Mouse (Mus musculus): ENCODE measurements around the gene Syncrip. TPM values are rescaled to one million over a fixed set of nuclear protein-coding genes. Genes with fewer than 3 reads are reported as not detected.
A peak's percentile ranks its signal among the peaks of the same experiment; 100 is the strongest.

Gene Syncrip
- polyA plus RNA-seq, 2 experiments: 24.3 to 47.0 TPM

- ATAC-seq (ENCODE audit: insufficient read depth) (no peak), DNase-seq (ENCODE audit: low read depth in 3 of 3, low spot score in 3 of 3) (no peak)
Measured at GRCm38 (mm10) chr9:88484531-88484930, 2.2 kb upstream of the Syncrip start.

GRCm38 (mm10) chr9:88482829-88483396 lies 539 bp upstream of the Syncrip start:
- Histone ChIP-seq H3K27ac (no peak overlapping the region), H3K9ac (replicated peaks) (peak overlapping the region; percentile 73), H3K4me1 (replicated peaks; ENCODE audit: control insufficient read depth in 2 of 2, insufficient read depth in 2 of 2, low read length in 1 of 2) (peaks cover 7 to 9% of the 10 kb centered on the region in 2 experiments), H3K4me3 (ENCODE audit: insufficient read depth in 1 of 2, low read depth in 2 of 2, low read length in 2 of 2) (peak overlapping the region; percentile 87 to 94), H3K27me3 (ENCODE audit: control insufficient read depth, insufficient read depth, low read length) (no peaks in the 10 kb centered on the region; the same call in 1 of the 2 replicates), H3K36me3 (replicated peaks; ENCODE audit: control insufficient read depth, insufficient read depth, low read depth) (peaks cover 16% of the 10 kb centered on the region), H3K4me2 (ENCODE audit: low read depth) (peak overlapping the region; percentile 97), H3K9me3 (ENCODE audit: control insufficient read depth, low read length) (no peaks in the 10 kb centered on the region)
- no peak for TF ChIP-seq EP300 (IDR thresholded peaks at IDR 0.05; ENCODE audit: low read depth)
- ATAC-seq (ENCODE audit: insufficient read depth) (no peak), DNase-seq (ENCODE audit: low read depth in 3 of 3, low spot score in 3 of 3) (peak in 1 of 3 experiments; percentile 16)
- WGBS (ENCODE audit: insufficient replicate concordance): under 1% methylated on average over 39 of the region's 52 CpGs

More at GRCm38 (mm10) chr9:88484531-88484930, 2.2 kb upstream of the Syncrip start:
- Histone ChIP-seq H3K4me3 (ENCODE audit: insufficient read depth in 1 of 2, low read depth in 2 of 2, low read length in 2 of 2) (no peak overlapping the region), H3K4me1 (replicated peaks; ENCODE audit: control insufficient read depth in 2 of 2, insufficient read depth in 2 of 2, low read length in 1 of 2) (peaks cover 7 to 9% of the 10 kb centered on the region in 2 experiments), H3K4me2 (ENCODE audit: low read depth) (no peak overlapping the region), H3K9ac (replicated peaks) (no peak overlapping the region), H3K9me3 (ENCODE audit: control insufficient read depth, low read length) (no peaks in the 10 kb centered on the region), H3K36me3 (replicated peaks; ENCODE audit: control insufficient read depth, insufficient read depth, low read depth) (peaks cover 7% of the 10 kb centered on the region), H3K27ac (no peak overlapping the region), H3K27me3 (ENCODE audit: control insufficient read depth, insufficient read depth, low read length) (no peaks in the 10 kb centered on the region; the same call in 1 of the 2 replicates)
- TF ChIP-seq CTCF (IDR thresholded peaks at IDR 0.05; ENCODE audit: low read depth): no peak
- TF ChIP-seq EP300 (IDR thresholded peaks at IDR 0.05; ENCODE audit: low read depth): no peak
- 29% methylated on average over 6 of the region's 6 CpGs for WGBS (ENCODE audit: insufficient replicate concordance)

DNA sequence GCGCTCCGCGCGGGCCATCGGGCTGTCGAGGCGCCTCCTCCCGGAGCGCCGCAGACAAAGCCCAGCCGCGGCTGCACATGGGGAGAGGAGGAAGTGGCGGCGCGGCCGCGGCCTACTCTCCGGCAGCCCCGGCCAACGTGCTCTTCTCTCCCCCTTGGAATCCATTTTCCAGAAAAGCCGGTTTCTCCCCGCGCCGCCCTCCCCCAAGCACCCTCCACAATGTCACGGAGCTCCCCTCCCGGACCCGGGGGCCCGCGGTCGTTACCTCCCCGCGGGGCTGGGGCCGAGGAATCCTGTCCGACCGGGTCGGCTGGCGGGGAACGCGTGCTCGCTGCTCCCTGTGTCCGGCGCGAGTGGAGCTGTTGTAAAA lies 598 bp downstream of the Syncrip start:
- H3K9me3 ChIP-seq (ENCODE audit: control insufficient read depth, low read length): no peaks in the 10 kb centered on the region
- peaks cover 7 to 9% of the 10 kb centered on the region in 2 experiments for H3K4me1 ChIP-seq (replicated peaks; ENCODE audit: control insufficient read depth in 2 of 2, insufficient read depth in 2 of 2, low read length in 1 of 2)
- H3K27ac ChIP-seq: peak overlapping the region; percentile 72
- ATAC-seq (ENCODE audit: insufficient read depth): no peak
- H3K4me2 ChIP-seq (ENCODE audit: low read depth): peak overlapping the region; percentile 97
- H3K9ac ChIP-seq (replicated peaks): peak overlapping the region; percentile 95
- TF ChIP-seq EP300 (IDR thresholded peaks at IDR 0.05; ENCODE audit: low read depth): no peak
- no peak for TF ChIP-seq CTCF (IDR thresholded peaks at IDR 0.05; ENCODE audit: low read depth)
- H3K4me3 ChIP-seq (ENCODE audit: insufficient read depth in 1 of 2, low read depth in 2 of 2, low read length in 2 of 2): peak overlapping the region; percentile 87 to 94
- no peaks in the 10 kb centered on the region; the same call in 1 of the 2 replicates for H3K27me3 ChIP-seq (ENCODE audit: control insufficient read depth, insufficient read depth, low read length)
- H3K36me3 ChIP-seq (replicated peaks; ENCODE audit: control insufficient read depth, insufficient read depth, low read depth): peaks cover 26% of the 10 kb centered on the region
- 1% methylated on average over 36 of the region's 43 CpGs for WGBS (ENCODE audit: insufficient replicate concordance)
- DNase-seq (ENCODE audit: low read depth in 3 of 3, low spot score in 3 of 3): no peak

GRCm38 (mm10) chr9:88481061-88481790 lies 1.1 kb downstream of the Syncrip start:
- Histone ChIP-seq H3K4me3 (ENCODE audit: insufficient read depth in 1 of 2, low read depth in 2 of 2, low read length in 2 of 2) (peak overlapping the region; percentile 87 to 94), H3K9me3 (ENCODE audit: control insufficient read depth, low read length) (no peaks in the 10 kb centered on the region), H3K27ac (peak overlapping the region; percentile 72), H3K4me1 (replicated peaks; ENCODE audit: control insufficient read depth in 2 of 2, insufficient read depth in 2 of 2, low read length in 1 of 2) (peaks cover 7 to 9% of the 10 kb centered on the region in 2 experiments), H3K27me3 (ENCODE audit: control insufficient read depth, insufficient read depth, low read length) (no peaks in the 10 kb centered on the region; the same call in 1 of the 2 replicates), H3K4me2 (ENCODE audit: low read depth) (peak overlapping the region; percentile 97), H3K9ac (replicated peaks) (peak overlapping the region; percentile 95), H3K36me3 (replicated peaks; ENCODE audit: control insufficient read depth, insufficient read depth, low read depth) (peaks cover 31% of the 10 kb centered on the region)
- DNase-seq (ENCODE audit: low read depth in 3 of 3, low spot score in 3 of 3) (peak in 1 of 3 experiments; percentile 27), ATAC-seq (ENCODE audit: insufficient read depth) (peak; percentile 36)
- TF ChIP-seq EP300 (IDR thresholded peaks at IDR 0.05; ENCODE audit: low read depth): no peak
- TF ChIP-seq CTCF (IDR thresholded peaks at IDR 0.05; ENCODE audit: low read depth): no peak
- under 1% methylated on average over 67 of the region's 78 CpGs for WGBS (ENCODE audit: insufficient replicate concordance)

DNA sequence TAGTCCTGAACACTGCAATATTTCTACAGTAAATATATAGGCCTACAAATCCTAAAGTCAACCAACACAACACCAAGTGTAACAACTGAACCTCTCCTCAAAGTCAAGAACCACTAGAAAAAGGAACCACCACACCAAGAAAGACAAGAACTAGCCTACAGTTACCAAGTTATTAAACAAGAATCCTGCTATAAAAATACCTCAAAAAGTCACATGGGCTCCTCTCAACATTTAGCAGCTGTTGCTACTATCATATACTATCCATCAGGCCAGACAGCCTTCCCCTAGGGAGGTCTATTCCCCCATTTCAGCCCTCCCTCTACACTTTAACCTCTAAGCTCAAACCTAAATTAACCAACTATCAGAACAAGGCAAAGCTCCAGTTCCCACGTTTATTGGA lies 2.3 kb downstream of the Syncrip start:
- H3K4me2 ChIP-seq (ENCODE audit: low read depth): peak overlapping the region; percentile 97
- peaks cover 38% of the 10 kb centered on the region for H3K36me3 ChIP-seq (replicated peaks; ENCODE audit: control insufficient read depth, insufficient read depth, low read depth)
- H3K27ac ChIP-seq: no peak overlapping the region
- H3K9me3 ChIP-seq (ENCODE audit: control insufficient read depth, low read length): no peaks in the 10 kb centered on the region
- H3K27me3 ChIP-seq (ENCODE audit: control insufficient read depth, insufficient read depth, low read length): no peaks in the 10 kb centered on the region; the same call in 1 of the 2 replicates
- no peak for TF ChIP-seq EP300 (IDR thresholded peaks at IDR 0.05; ENCODE audit: low read depth)
- no peak for TF ChIP-seq CTCF (IDR thresholded peaks at IDR 0.05; ENCODE audit: low read depth)
- ATAC-seq (ENCODE audit: insufficient read depth) (no peak), DNase-seq (ENCODE audit: low read depth in 3 of 3, low spot score in 3 of 3) (no peak)
- 2% methylated on average over 1 of the region's 1 CpGs for WGBS (ENCODE audit: insufficient replicate concordance)
- H3K4me1 ChIP-seq (replicated peaks; ENCODE audit: control insufficient read depth in 2 of 2, insufficient read depth in 2 of 2, low read length in 1 of 2): peaks cover 7 to 9% of the 10 kb centered on the region in 2 experiments
- H3K4me3 ChIP-seq (ENCODE audit: insufficient read depth in 1 of 2, low read depth in 2 of 2, low read length in 2 of 2): peak overlapping the region; percentile 21 to 94
- H3K9ac ChIP-seq (replicated peaks): peak overlapping the region; percentile 95

Data from liver, embryonic 14.5 days (tissue).